Mouse (Mus musculus) neural tube, embryonic 13.5 days (tissue): ENCODE data around the gene Smg6. TPM values are rescaled to one million over a fixed set of nuclear protein-coding genes. Genes with fewer than 3 reads are reported as not detected.
A peak's percentile ranks its signal among the peaks of the same experiment; 100 is the strongest.

Experiments
- ATAC-seq: fragments of 200-750 bp; cut with Nextera tagmentation; 2 replicates; pipeline ENCODE4 v1.8.0; 2017; ENCODE audit warnings: low read depth, mild to moderate bottlenecking, moderate TSS enrichment, moderate library complexity
- H3K27ac ChIP-seq: fragments of 300-500 bp; sonication (generic); replicated peaks from 2 replicates; pipeline ENCODE4 v1.5.1; 2015; ENCODE audit warnings: moderate library complexity, mild to moderate bottlenecking, inconsistent platforms
- H3K27me3 ChIP-seq: fragments of 300-500 bp; sonication (generic); 2 replicates; pipeline ENCODE4 v1.6.1; 2015; ENCODE audit warnings: mild to moderate bottlenecking, inconsistent platforms
- H3K36me3 ChIP-seq: fragments of 300-500 bp; sonication (generic); 2 replicates; pipeline ENCODE4 v1.6.1; 2015; ENCODE audit warnings: mild to moderate bottlenecking, inconsistent platforms
- H3K4me1 ChIP-seq: fragments of 300-500 bp; sonication (generic); replicated peaks from 2 replicates; pipeline ENCODE4 v1.6.1; 2015; ENCODE audit warnings: inconsistent platforms
- H3K4me2 ChIP-seq: fragments of 300-500 bp; sonication (generic); 2 replicates; pipeline ENCODE4 v1.6.1; 2015; ENCODE audit warnings: inconsistent platforms, mild to moderate bottlenecking, moderate library complexity
- H3K4me3 ChIP-seq: fragments of 300-500 bp; sonication (generic); 2 replicates; pipeline ENCODE4 v1.5.1; 2015; ENCODE audit warnings: mild to moderate bottlenecking, inconsistent platforms
- H3K9ac ChIP-seq: fragments of 300-500 bp; sonication (generic); 2 replicates; pipeline ENCODE4 v1.6.1; 2015; ENCODE audit warnings: moderate library complexity, mild to moderate bottlenecking, inconsistent platforms
- H3K9me3 ChIP-seq: fragments of 300-500 bp; sonication (generic); 2 replicates; pipeline ENCODE4 v1.6.1; 2016; ENCODE audit warnings: inconsistent platforms
- WGBS: fragments of 180-500 bp; shearing (Covaris S2); methylation state at CpG from one replicate; pipeline ENCODE4 v1.1.7; 2015; 5-methylcytosine and 5-hydroxymethylcytosine counted together
- polyA plus RNA-seq: library from polyadenylated mRNA; unstranded; fragments of >200 nt; fragmentation: Nextera tagmentation; extraction: Ambion mirVana; gene quantifications from 2 replicates; pipeline ENCODE4 v1.2.1, GENCODE M21; 2015

The Smg6 gene
- polyA plus RNA-seq, 1 experiment from 2014 or later = 17.4 TPM

DNA sequence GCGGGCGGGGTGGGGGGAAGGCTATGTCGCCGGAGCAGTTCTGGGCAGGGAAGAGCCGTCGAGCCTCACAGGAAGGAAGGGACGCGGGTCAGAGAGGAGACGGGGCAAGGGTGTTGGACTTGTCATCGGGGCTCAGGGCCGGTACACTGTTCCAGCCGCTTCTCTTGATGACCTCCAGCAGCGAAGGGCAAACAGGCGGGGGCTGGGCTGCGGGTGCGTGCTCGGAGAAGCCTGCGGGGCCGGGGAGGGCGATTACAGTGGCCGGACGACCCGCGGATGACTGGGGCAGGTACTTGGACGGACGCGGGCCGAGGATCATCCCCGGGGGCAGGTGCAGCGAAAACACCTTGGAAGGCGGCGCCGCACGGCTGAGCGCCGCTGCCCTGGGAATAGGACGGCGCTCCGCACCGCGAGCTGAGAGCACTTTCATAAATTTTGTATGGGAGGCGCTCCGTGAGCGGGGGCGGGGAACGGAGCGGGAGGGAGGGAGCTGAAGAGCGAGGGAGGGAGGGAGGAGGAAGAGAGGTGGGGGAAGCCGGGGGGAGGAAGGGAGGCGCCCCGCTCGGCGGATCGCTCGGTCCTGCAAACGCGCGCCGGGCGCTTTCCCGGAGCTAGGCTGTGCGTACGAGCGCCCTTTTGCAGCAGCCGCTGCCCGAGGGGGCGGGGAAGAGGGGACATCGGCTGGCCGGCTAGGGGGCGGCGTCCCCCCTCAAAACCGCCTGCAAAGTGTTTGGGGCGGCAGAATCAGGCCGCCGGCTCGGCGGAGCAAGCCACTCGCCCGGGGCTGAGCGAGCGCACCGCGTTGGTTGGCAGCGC is 267.8 kb downstream of the Smg6 start, which contains the start of gene Rtn4rl1:
TSS of gene Rtn4rl1 (plus strand) at position 528 of the 816 bp plus-strand sequence.
- Histone ChIP-seq H3K9me3 (no peaks in the 10 kb centered on the region), H3K36me3 (no peaks in the 10 kb centered on the region), H3K27ac (peak within 1 kb of the TSS; percentile 59), H3K27me3 (peaks cover 62% of the 10 kb centered on the region), H3K4me1 (peaks cover 66% of the 10 kb centered on the region), H3K4me3 (peak within 1 kb of the TSS; percentile 61), H3K4me2 (peak within 1 kb of the TSS; percentile 69), H3K9ac (peak within 1 kb of the TSS; percentile 78)
- under 1% methylated on average over 62 of the region's 84 CpGs for WGBS
- peak; percentile 15 for ATAC-seq

GRCm38 (mm10) chr11:75194121-75194849 is 268.7 kb downstream of the Smg6 start:
- Histone ChIP-seq H3K4me3 (peak overlapping the region; percentile 61), H3K27ac (peak overlapping the region; percentile 59), H3K4me1 (peaks cover 63% of the 10 kb centered on the region), H3K4me2 (peak overlapping the region; percentile 69), H3K9ac (peak overlapping the region; percentile 78), H3K36me3 (no peaks in the 10 kb centered on the region), H3K27me3 (peaks cover 65% of the 10 kb centered on the region), H3K9me3 (no peaks in the 10 kb centered on the region)
- WGBS = 0% methylated on average over 52 of the region's 52 CpGs
- no peak for ATAC-seq

- peaks cover 71% of the 10 kb centered on the region for H3K27me3 ChIP-seq
- H3K36me3 ChIP-seq = no peaks in the 10 kb centered on the region
- H3K4me3 ChIP-seq = peak overlapping the region; percentile 61
- peaks cover 56% of the 10 kb centered on the region for H3K4me1 ChIP-seq
- no peaks in the 10 kb centered on the region for H3K9me3 ChIP-seq
- H3K9ac ChIP-seq = peak overlapping the region; percentile 78
- no peak for ATAC-seq
- H3K4me2 ChIP-seq = peak overlapping the region; percentile 69
- H3K27ac ChIP-seq = no peak overlapping the region
- under 1% methylated on average over 38 of the region's 39 CpGs for WGBS
Measured at GRCm38 (mm10) chr11:75194850-75195461, 269.3 kb downstream of the Smg6 start.

DNA sequence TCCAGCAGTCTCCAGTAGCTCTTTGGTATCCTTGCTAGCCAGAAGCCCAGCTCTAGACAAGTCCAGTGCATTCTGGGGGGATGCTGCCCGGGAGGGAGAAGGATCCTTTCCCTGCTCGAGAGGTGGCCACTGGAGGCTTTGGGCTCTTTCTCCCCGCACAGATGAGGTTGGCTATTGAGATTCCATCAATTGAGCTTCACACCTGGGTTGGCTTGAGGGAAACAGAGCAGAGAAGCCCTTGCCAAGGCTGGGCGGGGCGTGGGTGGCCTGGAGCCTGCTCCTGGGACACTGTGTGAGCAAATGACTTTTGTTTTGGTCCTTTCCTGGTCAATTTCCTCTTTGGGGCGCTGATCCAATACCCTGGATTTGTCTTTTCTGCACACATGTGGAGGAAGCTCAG is 270.5 kb downstream of the Smg6 start:
- peaks cover 57% of the 10 kb centered on the region for H3K4me1 ChIP-seq
- H3K27me3 ChIP-seq = peaks cover 69% of the 10 kb centered on the region
- no peak for ATAC-seq
- H3K9me3 ChIP-seq = no peaks in the 10 kb centered on the region
- H3K9ac ChIP-seq = peak overlapping the region; percentile 48; the same call in 1 of the 2 replicates
- no peaks in the 10 kb centered on the region for H3K36me3 ChIP-seq
- 48% methylated on average over 6 of the region's 6 CpGs for WGBS
- H3K4me2 ChIP-seq = peak overlapping the region; percentile 69
- no peak overlapping the region for H3K27ac ChIP-seq
- peak overlapping the region; percentile 61; the same call in 1 of the 2 replicates for H3K4me3 ChIP-seq

- 32% methylated on average over 7 of the region's 7 CpGs for WGBS
- Histone ChIP-seq H3K36me3 (no peaks in the 10 kb centered on the region), H3K9ac (no peak overlapping the region), H3K4me3 (no peak overlapping the region), H3K9me3 (no peaks in the 10 kb centered on the region), H3K27me3 (peaks cover 52% of the 10 kb centered on the region), H3K27ac (no peak overlapping the region), H3K4me2 (no peak overlapping the region), H3K4me1 (peaks cover 63% of the 10 kb centered on the region)
- ATAC-seq = no peak
Measured at GRCm38 (mm10) chr11:75197956-75198355, 272.3 kb downstream of the Smg6 start.

DNA sequence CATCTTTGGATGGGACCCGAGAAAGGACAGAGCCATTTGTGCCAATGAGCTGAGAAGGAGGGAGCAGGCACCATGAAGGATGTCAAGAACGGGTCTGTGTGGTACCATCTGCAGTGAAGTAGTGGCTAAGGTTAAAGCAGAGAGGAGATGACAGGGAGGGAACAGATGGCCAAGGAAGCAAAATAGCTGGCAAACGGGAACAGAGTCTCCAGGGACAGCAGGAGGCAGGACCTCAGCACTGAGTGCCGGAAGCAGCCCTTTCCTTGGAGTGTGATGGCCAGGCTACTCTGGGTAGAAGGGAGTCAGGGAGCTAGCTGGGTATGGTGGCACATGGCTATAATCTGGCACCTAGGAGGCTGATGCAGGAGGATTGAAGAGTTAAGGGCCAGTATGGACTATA is 273.2 kb downstream of the Smg6 start:
- H3K4me2 ChIP-seq = no peak overlapping the region
- H3K27me3 ChIP-seq = peaks cover 43% of the 10 kb centered on the region
- no peak overlapping the region for H3K9ac ChIP-seq
- no peak for ATAC-seq
- H3K36me3 ChIP-seq = no peaks in the 10 kb centered on the region
- H3K4me1 ChIP-seq = peaks cover 56% of the 10 kb centered on the region
- H3K27ac ChIP-seq = no peak overlapping the region
- 51% methylated on average over 4 of the region's 4 CpGs for WGBS
- no peak overlapping the region for H3K4me3 ChIP-seq
- no peaks in the 10 kb centered on the region for H3K9me3 ChIP-seq

- no peak overlapping the region for H3K9ac ChIP-seq
- peaks cover 47% of the 10 kb centered on the region for H3K4me1 ChIP-seq
- no peak overlapping the region for H3K4me2 ChIP-seq
- no peak overlapping the region for H3K4me3 ChIP-seq
- H3K36me3 ChIP-seq = no peaks in the 10 kb centered on the region
- H3K27ac ChIP-seq = no peak overlapping the region
- peaks cover 32% of the 10 kb centered on the region for H3K27me3 ChIP-seq
- WGBS = 77% methylated on average over 5 of the region's 5 CpGs
- no peak for ATAC-seq
- no peaks in the 10 kb centered on the region for H3K9me3 ChIP-seq
Measured at GRCm38 (mm10) chr11:75199951-75200350, 274.3 kb downstream of the Smg6 start.

DNA sequence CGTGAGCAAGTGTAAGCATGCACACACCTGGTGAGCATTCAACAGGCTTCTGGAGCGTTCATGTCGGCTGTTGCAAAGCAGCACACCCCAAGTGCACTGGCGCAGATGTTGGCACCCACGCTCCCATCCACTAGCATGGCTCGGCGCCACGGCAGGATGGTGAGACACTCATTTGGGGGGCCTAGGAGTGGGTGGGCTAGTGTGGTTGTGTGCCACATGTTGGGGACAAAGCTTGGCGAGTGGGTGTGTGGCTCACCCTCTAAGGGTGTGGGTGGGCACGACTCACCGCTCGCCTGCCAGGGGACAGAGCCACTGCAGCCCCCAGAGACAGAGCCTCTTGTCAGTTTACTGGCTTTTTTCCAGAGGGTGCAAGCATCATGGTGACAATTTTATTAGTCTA is 275.3 kb downstream of the Smg6 start:
- no peak for ATAC-seq
- H3K36me3 ChIP-seq = no peaks in the 10 kb centered on the region
- H3K4me1 ChIP-seq = peaks cover 37% of the 10 kb centered on the region
- H3K27ac ChIP-seq = peak overlapping the region; percentile 33; the same call in 1 of the 2 replicates
- H3K4me3 ChIP-seq = no peak overlapping the region
- H3K27me3 ChIP-seq = peaks cover 22% of the 10 kb centered on the region
- H3K9ac ChIP-seq = no peak overlapping the region
- 88% methylated on average over 12 of the region's 12 CpGs for WGBS
- no peaks in the 10 kb centered on the region for H3K9me3 ChIP-seq
- no peak overlapping the region for H3K4me2 ChIP-seq

DNA sequence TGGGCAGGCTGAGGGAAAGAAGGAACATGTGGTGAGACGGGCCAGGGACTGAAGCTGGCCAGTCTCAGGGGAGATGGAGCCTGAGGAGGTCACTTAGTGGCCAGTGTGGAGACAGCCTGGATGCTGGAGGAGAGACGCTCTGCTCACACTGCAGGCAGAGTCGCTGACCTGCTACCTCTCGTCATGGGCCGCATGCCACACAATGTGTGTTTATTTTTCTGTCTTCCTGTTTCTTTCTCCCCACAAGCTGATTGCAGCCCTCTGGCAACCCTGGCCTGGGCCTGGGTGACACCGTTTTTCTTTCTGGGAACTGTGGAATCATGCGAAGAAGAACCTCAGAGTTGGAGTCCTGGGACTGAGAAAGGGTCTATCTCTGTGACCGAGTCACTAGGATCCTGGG is 276.1 kb downstream of the Smg6 start:
- H3K4me2 ChIP-seq = no peak overlapping the region
- H3K27ac ChIP-seq = no peak overlapping the region; the same call in 1 of the 2 replicates
- WGBS = 62% methylated on average over 8 of the region's 8 CpGs
- ATAC-seq = no peak
- H3K4me1 ChIP-seq = peaks cover 29% of the 10 kb centered on the region
- H3K27me3 ChIP-seq = peaks cover 14% of the 10 kb centered on the region; the same call in 1 of the 2 replicates
- H3K9me3 ChIP-seq = no peaks in the 10 kb centered on the region
- H3K9ac ChIP-seq = 0 out of 2 replicates have a peak overlapping the region, but pooled peaks have one; percentile 0
- H3K36me3 ChIP-seq = no peaks in the 10 kb centered on the region
- no peak overlapping the region for H3K4me3 ChIP-seq

DNA sequence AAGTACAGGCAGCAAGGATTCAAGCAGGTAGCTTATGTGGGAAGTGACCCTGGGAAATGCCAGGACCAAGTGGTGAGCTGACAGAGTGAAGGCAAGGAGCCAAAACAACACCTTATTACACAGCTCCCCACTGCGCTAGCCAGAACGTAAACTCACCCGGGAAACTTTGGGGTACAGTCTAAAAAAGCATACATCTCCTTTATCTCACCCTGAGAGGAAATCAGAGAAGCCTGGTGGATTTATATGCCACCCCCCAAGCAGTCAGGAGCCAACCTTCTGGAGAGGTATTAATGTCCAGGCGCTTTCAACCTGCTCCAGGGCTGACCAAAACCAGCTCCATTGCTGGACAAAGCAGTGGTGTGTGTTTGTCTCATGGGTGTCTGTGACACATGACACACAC is 278.3 kb downstream of the Smg6 start:
- H3K27ac ChIP-seq = no peak overlapping the region
- no peak overlapping the region for H3K4me2 ChIP-seq
- no peaks in the 10 kb centered on the region for H3K9me3 ChIP-seq
- H3K27me3 ChIP-seq = peaks cover 7% of the 10 kb centered on the region; the same call in 1 of the 2 replicates
- H3K4me3 ChIP-seq = no peak overlapping the region
- H3K9ac ChIP-seq = no peak overlapping the region
- H3K4me1 ChIP-seq = peaks cover 23% of the 10 kb centered on the region
- WGBS = 83% methylated on average over 4 of the region's 4 CpGs
- ATAC-seq = no peak
- H3K36me3 ChIP-seq = no peaks in the 10 kb centered on the region

DNA sequence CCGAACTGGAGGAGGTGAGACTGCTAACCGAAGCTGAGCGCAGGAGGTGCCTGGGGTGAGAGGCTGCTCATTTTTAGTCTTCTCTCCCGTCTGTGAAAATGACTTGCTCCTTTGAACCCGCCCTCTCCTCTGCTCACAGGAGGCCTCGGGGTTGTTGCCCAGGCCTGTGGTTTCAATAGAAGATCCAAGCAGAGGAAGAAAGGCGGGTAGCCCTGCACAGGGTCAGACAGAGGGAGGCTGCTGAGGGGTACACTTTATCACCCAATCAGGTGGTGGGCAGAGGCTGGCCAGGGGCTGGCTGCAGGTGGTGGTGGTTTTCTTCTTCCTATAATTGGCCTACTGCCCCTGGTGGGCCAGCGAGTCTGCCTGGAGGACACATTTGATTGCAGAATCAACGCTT is 278.8 kb downstream of the Smg6 start:
- H3K4me2 ChIP-seq = no peak overlapping the region
- H3K36me3 ChIP-seq = no peaks in the 10 kb centered on the region
- H3K27ac ChIP-seq = no peak overlapping the region
- no peak for ATAC-seq
- peaks cover 23% of the 10 kb centered on the region for H3K4me1 ChIP-seq
- H3K9ac ChIP-seq = 0 out of 2 replicates have a peak overlapping the region, but pooled peaks have one; percentile 26
- H3K9me3 ChIP-seq = no peaks in the 10 kb centered on the region
- 46% methylated on average over 9 of the region's 9 CpGs for WGBS
- H3K4me3 ChIP-seq = no peak overlapping the region
- peaks cover 6% of the 10 kb centered on the region; the same call in 1 of the 2 replicates for H3K27me3 ChIP-seq

- H3K4me1 ChIP-seq = peaks cover 26% of the 10 kb centered on the region
Measured at GRCm38 (mm10) chr11:75206347-75206746, 280.7 kb downstream of the Smg6 start.

More at GRCm38 (mm10) chr11:75206347-75206746, 280.7 kb downstream of the Smg6 start:
- Histone ChIP-seq H3K27me3 (no peaks in the 10 kb centered on the region), H3K27ac (no peak overlapping the region), H3K36me3 (no peaks in the 10 kb centered on the region), H3K4me3 (no peak overlapping the region), H3K9me3 (no peaks in the 10 kb centered on the region), H3K4me2 (no peak overlapping the region), H3K9ac (no peak overlapping the region)
- no peak for ATAC-seq
- WGBS = 83% methylated on average over 4 of the region's 4 CpGs
